Mouse (Mus musculus) heart, postnatal 0 days (tissue): ENCODE results near the gene Usp5.

Source experiments
- CTCF ChIP-seq: IDR thresholded peaks from 2 replicates; pipeline ENCODE4 v1.5.1; 2016; ENCODE audit warnings: antibody characterized with exemption, control low read depth, low read depth
- EP300 ChIP-seq: IDR thresholded peaks from 2 replicates; pipeline ENCODE4 v1.6.1; 2016; ENCODE audit warnings: antibody characterized with exemption, low read depth

GRCm38 (mm10) chr6:124780917-124781316 lies 48.4 kb downstream of the Usp5 start:
- TF ChIP-seq EP300 (no peak), CTCF (no peak)
